Mouse (Mus musculus) G1E (cell line): ENCODE results near the gene AC131692.1.

Experiments
- CTCF ChIP-seq: IDR thresholded peaks from 2 replicates; pipeline ENCODE4 v1.5.1; 2012; ENCODE audit warnings: low read depth, low read length, inconsistent platforms, mixed read lengths
- GATA1 ChIP-seq: IDR thresholded peaks from 2 replicates; pipeline ENCODE4 v1.6.1; 2012; ENCODE audit warnings: borderline replicate concordance, low read length, inconsistent platforms, mixed read lengths
- POLR2AphosphoS5 ChIP-seq: IDR thresholded peaks from 2 replicates; pipeline ENCODE4 v1.6.1; 2012; ENCODE audit warnings: low read depth, low read length, inconsistent platforms; ENCODE audit not compliant: insufficient replicate concordance
- TAL1 ChIP-seq: conservative IDR thresholded peaks from 2 replicates; pipeline ENCODE4 v1.6.1; 2012; ENCODE audit warnings: low read depth, low read length, inconsistent platforms, mixed read lengths

DNA sequence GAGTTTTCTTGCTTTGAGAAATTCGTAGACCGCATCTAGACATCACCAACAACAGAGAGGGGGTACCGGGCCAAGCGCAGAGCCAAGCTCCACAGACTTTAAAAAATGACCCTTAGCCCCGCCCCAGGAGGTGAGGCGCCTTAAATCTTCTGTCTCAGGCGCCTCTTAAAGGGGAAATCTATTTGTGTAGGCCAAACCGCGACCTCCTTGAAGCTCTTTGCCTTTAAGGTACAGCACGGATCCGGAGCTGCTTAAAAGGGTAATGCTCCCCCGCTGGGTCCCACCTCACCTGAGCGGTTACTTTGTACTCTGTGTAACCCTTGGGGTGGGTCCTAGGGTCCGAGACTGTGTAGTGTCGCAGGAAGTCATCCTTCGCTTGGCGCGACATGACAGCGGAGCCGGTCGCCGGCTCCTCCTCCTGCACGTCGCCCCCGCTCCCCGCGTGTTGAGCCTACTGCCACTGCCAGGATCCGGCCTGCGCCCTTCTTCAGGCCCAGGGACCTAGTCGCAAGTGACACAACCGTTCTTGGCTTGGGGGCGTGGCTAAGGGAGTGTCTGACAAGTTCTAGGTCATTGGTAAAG, 33.6 kb downstream of the AC131692.1 start, which contains the start of gene Snx15:
- no peak for TF ChIP-seq CTCF
- no peak for TF ChIP-seq GATA1
- TF ChIP-seq TAL1: no peak
- no peak for TF ChIP-seq POLR2AphosphoS5
